Mouse (Mus musculus) E14TG2a.4 (cell line): ENCODE measurements around the gene Rnf43.

Experiments
- CTCF ChIP-seq: conservative IDR thresholded peaks from 2 replicates; pipeline ENCODE4 v1.5.1; 2014; ENCODE audit warnings: low read length
- NANOG ChIP-seq: IDR thresholded peaks from 2 replicates; pipeline ENCODE4 v1.6.1; 2014; ENCODE audit warnings: borderline replicate concordance, low read length, mixed read lengths

DNA sequence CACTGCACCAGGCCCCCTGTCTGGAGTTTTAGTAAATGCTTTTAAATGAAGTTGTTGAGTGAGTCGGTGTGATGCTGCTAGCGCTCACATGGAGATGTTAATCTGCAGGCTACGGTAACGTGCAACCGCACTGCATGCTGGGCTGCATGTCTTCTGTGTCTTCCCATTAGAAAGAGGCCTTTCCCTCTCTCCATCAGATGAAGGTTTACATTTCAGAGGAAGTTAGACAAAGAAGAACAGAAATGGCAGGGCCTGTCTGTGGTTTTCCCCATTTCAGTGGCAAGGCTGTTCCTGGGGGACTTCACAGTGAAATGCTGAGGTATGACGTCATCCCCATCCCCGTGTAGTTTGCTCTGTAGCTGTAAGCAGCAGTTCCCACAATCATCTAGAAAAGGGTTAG is 23.9 kb downstream of the Rnf43 start:
- TF ChIP-seq CTCF (no peak), NANOG (no peak)
